Mouse (Mus musculus) retina, adult 2 months (tissue): Measurements from ENCODE around the gene Cenpp.

Experiments
- DNase-seq: peaks from one replicate; pipeline ENCODE4 v3.0.0-alpha.2; 2012; ENCODE audit warnings: low read depth, low spot score

The Cenpp gene

GRCm38 (mm10) chr13:49530636-49531035 is 121.9 kb downstream of the Cenpp start:
- DNase-seq: no peak

GRCm38 (mm10) chr13:49526235-49526634 is 126.3 kb downstream of the Cenpp start:
- no peak for DNase-seq

GRCm38 (mm10) chr13:49518761-49519160 is 133.8 kb downstream of the Cenpp start:
- no peak for DNase-seq

GRCm38 (mm10) chr13:49507176-49507575 is 145.4 kb downstream of the Cenpp start:
- no peak for DNase-seq

GRCm38 (mm10) chr13:49505776-49506175 is 146.8 kb downstream of the Cenpp start:
- DNase-seq: no peak

GRCm38 (mm10) chr13:49504510-49504909 is 148.1 kb downstream of the Cenpp start, which contains the start of gene Ecm2:
Gene Ecm2, plus strand, starts transcription at chr13:49504810.
- DNase-seq: no peak

- DNase-seq: no peak
Observed at GRCm38 (mm10) chr13:49492376-49493368, 159.9 kb downstream of the Cenpp start, which contains the start of gene Tes3-ps. Gene Tes3-ps, plus strand, starts transcription at chr13:49493318.

GRCm38 (mm10) chr13:49485388-49485787 is 167.2 kb downstream of the Cenpp start:
- DNase-seq: no peak

GRCm38 (mm10) chr13:49480551-49480950 is 172.0 kb downstream of the Cenpp start:
- no peak for DNase-seq

- DNase-seq: no peak
Observed at GRCm38 (mm10) chr13:49480057-49480456, 172.5 kb downstream of the Cenpp start.

GRCm38 (mm10) chr13:49479399-49479798 is 173.2 kb downstream of the Cenpp start:
- DNase-seq: no peak

GRCm38 (mm10) chr13:49478851-49479374 is 173.7 kb downstream of the Cenpp start:
- DNase-seq: no peak

GRCm38 (mm10) chr13:49477887-49478286 is 174.7 kb downstream of the Cenpp start:
- no peak for DNase-seq

GRCm38 (mm10) chr13:49472676-49473005 is 179.9 kb downstream of the Cenpp start:
- DNase-seq: no peak

- no peak for DNase-seq
Observed at GRCm38 (mm10) chr13:49471981-49472675, 180.5 kb downstream of the Cenpp start.

- DNase-seq: no peak
Observed at GRCm38 (mm10) chr13:49470806-49471205, 181.8 kb downstream of the Cenpp start.

GRCm38 (mm10) chr13:49470319-49470718 is 182.3 kb downstream of the Cenpp start:
- no peak for DNase-seq

- no peak for DNase-seq
Observed at GRCm38 (mm10) chr13:49469002-49469401, 183.6 kb downstream of the Cenpp start.

GRCm38 (mm10) chr13:49467585-49467984 is 185.0 kb downstream of the Cenpp start:
- no peak for DNase-seq

GRCm38 (mm10) chr13:49466393-49467075 is 186.1 kb downstream of the Cenpp start:
- no peak for DNase-seq

- DNase-seq: no peak
Observed at GRCm38 (mm10) chr13:49465875-49466274, 186.7 kb downstream of the Cenpp start.

- no peak for DNase-seq
Observed at GRCm38 (mm10) chr13:49462921-49463320, 189.7 kb downstream of the Cenpp start.
